Comparison of ENCODE assay signal across 24 mouse cellular contexts in the genomic region with DNA sequence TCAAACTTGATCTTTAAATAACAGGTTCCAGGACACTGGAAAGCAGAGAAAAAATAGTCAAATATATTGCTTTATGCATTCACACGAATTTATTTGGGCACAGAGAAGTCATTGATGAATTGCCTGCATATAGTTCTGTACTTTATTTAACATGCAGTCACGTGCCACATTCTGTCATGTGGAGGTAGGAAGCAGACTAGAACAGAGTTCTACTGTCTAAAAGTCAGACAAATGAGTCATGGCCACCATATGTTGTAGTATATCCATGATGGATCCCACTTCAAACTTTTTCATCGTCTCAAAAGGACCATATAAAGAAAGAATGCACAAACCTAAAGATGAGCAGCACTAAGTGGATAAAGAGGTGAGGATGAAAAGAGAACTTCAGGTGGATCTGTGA.
DNase-seq lines count a peak whose midpoint lies in the region; ATAC-seq and TF ChIP-seq lines count a peak whose summit lies in the region.
"Had no signal": no experiment of that assay in that cellular context is flagged by ENCODE, and none has a peak within 500 bp of the region (broad histone marks: within the 10 kb centered on the region; RNA-seq: fewer than 3 reads in every experiment).

No protein-coding gene starts in this region.

- DNase-seq in midbrain, embryonic 11.5 days (ENCODE audit: low spot score, missing footprints), result peak; percentile 77
- no peak for DNase-seq in midbrain, postnatal 0 days (ENCODE audit: low spot score)
- DNase-seq in brain, adult 2 months (ENCODE audit: low read depth, low spot score), result peak; percentile 52
- DNase-seq in thymus, adult 18-20 months, result no peak
- no peak for DNase-seq in embryo, embryonic 11 days
- DNase-seq: adrenal gland, adult 8-10 months; adrenal gland, postnatal 14 days; adrenal gland, postnatal 36 days; cerebellum, adult 11 months; cerebellum, adult 18-20 months; cerebellum, adult 8-10 months; cerebellum, adult 9-11 months; cerebellum, postnatal 14 days; cerebellum, postnatal 36 days; forebrain, postnatal 0 days had no signal

- no peaks in the 10 kb centered on the region for H3K36me3 ChIP-seq in midbrain, embryonic 11.5 days (ENCODE audit: control insufficient read depth, insufficient read depth, low read length)
- no peaks in the 10 kb centered on the region for H3K36me3 ChIP-seq in midbrain, postnatal 0 days (ENCODE audit: insufficient read depth, low read length)
- H3K36me3 ChIP-seq: embryonic facial prominence, embryonic 10.5 days; embryonic facial prominence, embryonic 12.5 days; forebrain, embryonic 15.5 days; G1E had no signal

- H3K4me3 ChIP-seq in midbrain, embryonic 11.5 days (ENCODE audit: low read depth, low read length), result no peak overlapping the region
- H3K4me3 ChIP-seq in midbrain, postnatal 0 days (ENCODE audit: low read depth, low read length), result no peak overlapping the region
- H3K4me3 ChIP-seq: embryonic facial prominence, embryonic 10.5 days; embryonic facial prominence, embryonic 12.5 days; forebrain, embryonic 13.5 days; forebrain, embryonic 15.5 days had no signal

- no peak overlapping the region for H3K4me2 ChIP-seq in midbrain, embryonic 11.5 days
- H3K4me2 ChIP-seq in midbrain, postnatal 0 days (ENCODE audit: low read depth, low read length, poor library complexity, severe bottlenecking), result no peak overlapping the region
- H3K4me2 ChIP-seq: embryonic facial prominence, embryonic 12.5 days; forebrain, embryonic 13.5 days; forebrain, embryonic 15.5 days had no signal

- peaks cover 4% of the 10 kb centered on the region for H3K4me1 ChIP-seq in midbrain, embryonic 11.5 days (ENCODE audit: control insufficient read depth, insufficient read depth, low read length)
- no peaks in the 10 kb centered on the region for H3K4me1 ChIP-seq in midbrain, postnatal 0 days (ENCODE audit: insufficient read depth, low read length)
- H3K4me1 ChIP-seq: embryonic facial prominence, embryonic 10.5 days; embryonic facial prominence, embryonic 12.5 days; forebrain, embryonic 13.5 days; forebrain, embryonic 15.5 days had no signal

- no peak overlapping the region for H3K9ac ChIP-seq in midbrain, embryonic 11.5 days (ENCODE audit: low read length)
- no peak overlapping the region for H3K9ac ChIP-seq in midbrain, postnatal 0 days (replicated peaks; ENCODE audit: low read length, poor library complexity, severe bottlenecking)
- H3K9ac ChIP-seq: embryonic facial prominence, embryonic 12.5 days; forebrain, embryonic 13.5 days; forebrain, embryonic 15.5 days; forebrain, postnatal 0 days had no signal

- no peak overlapping the region for H3K27ac ChIP-seq in midbrain, embryonic 11.5 days (ENCODE audit: low read depth, low read length)
- H3K27ac ChIP-seq in midbrain, postnatal 0 days (ENCODE audit: low read depth, low read length), result no peak overlapping the region
- H3K27ac ChIP-seq: embryonic facial prominence, embryonic 10.5 days; embryonic facial prominence, embryonic 12.5 days; forebrain, embryonic 13.5 days; forebrain, embryonic 15.5 days had no signal

- ATAC-seq in midbrain, embryonic 11.5 days (ENCODE audit: low FRiP score), result no peak
- ATAC-seq in midbrain, postnatal 0 days (ENCODE audit: low FRiP score), result no peak
- ATAC-seq: activated CD4-positive, CD25-positive, alpha-beta regulatory T cell, adult 4 months; CD4-positive, CD25-positive, alpha-beta regulatory T cell, adult 4 months; forebrain, embryonic 13.5 days; forebrain, embryonic 15.5 days; forebrain, postnatal 0 days; Patski had no signal

- H3K9me3 ChIP-seq in midbrain, embryonic 11.5 days (ENCODE audit: control insufficient read depth, low read length), result no peaks in the 10 kb centered on the region
- H3K9me3 ChIP-seq in midbrain, postnatal 0 days (ENCODE audit: low read length), result no peaks in the 10 kb centered on the region
- H3K9me3 ChIP-seq: embryonic facial prominence, embryonic 10.5 days; embryonic facial prominence, embryonic 12.5 days; forebrain, embryonic 13.5 days; forebrain, embryonic 15.5 days; G1E had no signal

- no peaks in the 10 kb centered on the region for H3K27me3 ChIP-seq in midbrain, embryonic 11.5 days (ENCODE audit: control insufficient read depth, insufficient read depth, low read length)
- H3K27me3 ChIP-seq in midbrain, postnatal 0 days (ENCODE audit: insufficient read depth, low read length), result no peaks in the 10 kb centered on the region
- H3K27me3 ChIP-seq: CH12.LX; embryonic facial prominence, embryonic 12.5 days; forebrain, embryonic 13.5 days; forebrain, embryonic 15.5 days; Patski had no signal

- WGBS in midbrain, embryonic 11.5 days, result 73% methylated on average over 3 of the region's 3 CpGs
- WGBS in midbrain, postnatal 0 days, result 80% methylated on average over 3 of the region's 3 CpGs

- TF ChIP-seq CTCF in midbrain, postnatal 0 days (IDR thresholded peaks at IDR 0.05), result no peak

Comparison
In these comparisons a context has a peak if more than half of its experiments do, and no peak if none do; other contexts are left out.
1. DNase-seq: peak in midbrain, embryonic 11.5 days (single experiment) and brain, adult 2 months (single experiment); none in midbrain, postnatal 0 days (single experiment), thymus, adult 18-20 months (0 of 2) and embryo, embryonic 11 days (single experiment).